Comparison of ENCODE assay signal across 13 mouse cellular contexts in the genomic region with DNA sequence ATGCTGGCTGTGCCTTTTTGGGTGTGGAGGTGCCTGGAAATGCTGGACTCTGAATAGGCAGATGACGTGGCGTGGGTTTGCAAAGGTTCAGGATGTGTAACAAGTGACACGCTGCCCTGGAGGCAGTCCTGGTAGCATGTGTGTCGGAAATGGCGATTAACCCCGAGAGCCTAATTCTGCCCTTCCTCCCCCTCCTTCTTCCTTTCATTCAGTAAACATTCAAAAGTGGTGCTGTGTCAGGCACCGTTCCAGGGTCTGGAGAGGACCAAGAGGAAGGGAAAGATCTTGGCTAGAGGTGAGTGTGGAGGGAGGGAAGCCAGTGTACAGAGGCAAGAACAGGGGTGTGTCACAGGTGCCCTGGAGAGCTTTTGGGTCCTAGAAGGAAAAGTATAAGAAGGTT.
A peak's percentile ranks its signal among the peaks of the same experiment; 100 is the strongest.
DNase-seq lines count a peak whose midpoint lies in the region; ATAC-seq and TF ChIP-seq lines count a peak whose summit lies in the region.
"Had no signal": no experiment of that assay in that cellular context is flagged by ENCODE, and none has a peak within 500 bp of the region (broad histone marks: within the 10 kb centered on the region; RNA-seq: fewer than 3 reads in every experiment).

No protein-coding gene starts in this region.

- ATAC-seq in embryonic facial prominence, embryonic 14.5 days (ENCODE audit: low read depth), result no peak
- no peak for ATAC-seq in forebrain, postnatal 0 days

- H3K36me3 ChIP-seq in embryonic facial prominence, embryonic 14.5 days (ENCODE audit: control insufficient read depth, insufficient read depth, low read length), result no peaks in the 10 kb centered on the region
- no peaks in the 10 kb centered on the region for H3K36me3 ChIP-seq in embryonic facial prominence, embryonic 10.5 days (replicated peaks)
- no peaks in the 10 kb centered on the region for H3K36me3 ChIP-seq in forebrain, postnatal 0 days (ENCODE audit: insufficient read depth)
- H3K36me3 ChIP-seq: limb, embryonic 13.5 days had no signal

- H3K9me3 ChIP-seq in embryonic facial prominence, embryonic 14.5 days (ENCODE audit: control insufficient read depth, low read length), result no peaks in the 10 kb centered on the region
- no peaks in the 10 kb centered on the region for H3K9me3 ChIP-seq in embryonic facial prominence, embryonic 10.5 days
- no peaks in the 10 kb centered on the region for H3K9me3 ChIP-seq in forebrain, postnatal 0 days (ENCODE audit: low read length)
- H3K9me3 ChIP-seq: limb, embryonic 13.5 days had no signal

- H3K27ac ChIP-seq in embryonic facial prominence, embryonic 14.5 days (replicated peaks; ENCODE audit: low read depth, low read length), result no peak overlapping the region
- no peak overlapping the region for H3K27ac ChIP-seq in embryonic facial prominence, embryonic 10.5 days (replicated peaks)
- no peak overlapping the region for H3K27ac ChIP-seq in forebrain, postnatal 0 days (ENCODE audit: low read depth, low read length)
- H3K27ac ChIP-seq: limb, embryonic 13.5 days had no signal

- WGBS in embryonic facial prominence, embryonic 14.5 days, result 31% methylated on average over 7 of the region's 7 CpGs
- 35% methylated on average over 7 of the region's 7 CpGs for WGBS in embryonic facial prominence, embryonic 10.5 days
- WGBS in forebrain, postnatal 0 days, result 52% methylated on average over 7 of the region's 7 CpGs

- H3K27me3 ChIP-seq in embryonic facial prominence, embryonic 14.5 days (replicated peaks; ENCODE audit: control insufficient read depth, insufficient read depth, low read length), result no peaks in the 10 kb centered on the region
- H3K27me3 ChIP-seq in embryonic facial prominence, embryonic 10.5 days (replicated peaks; ENCODE audit: low read depth, poor library complexity, severe bottlenecking), result peaks cover 24% of the 10 kb centered on the region
- H3K27me3 ChIP-seq in forebrain, postnatal 0 days (ENCODE audit: insufficient read depth, low read length), result no peaks in the 10 kb centered on the region
- H3K27me3 ChIP-seq: limb, embryonic 13.5 days had no signal

- peaks cover 8% of the 10 kb centered on the region for H3K4me1 ChIP-seq in embryonic facial prominence, embryonic 14.5 days (ENCODE audit: control insufficient read depth, insufficient read depth, low read length)
- H3K4me1 ChIP-seq in embryonic facial prominence, embryonic 10.5 days, result peaks cover 39% of the 10 kb centered on the region
- H3K4me1 ChIP-seq in forebrain, postnatal 0 days (ENCODE audit: insufficient read depth), result peaks cover 13% of the 10 kb centered on the region; the same call in 1 of the 2 replicates

- DNase-seq in embryonic facial prominence, embryonic 14.5 days (ENCODE audit: low spot score), result peak; percentile 27
- no peak for DNase-seq in embryonic facial prominence, embryonic 10.5 days (ENCODE audit: low spot score)
- peak; percentile 12 for DNase-seq in urinary bladder, postnatal 25 days (ENCODE audit: low spot score)
- DNase-seq in urinary bladder, adult 2 months (ENCODE audit: low spot score), result no peak
- peak; percentile 84 to 89 for DNase-seq in lung, adult 18-20 months
- peak; percentile 25 for DNase-seq in yolk sac, embryonic 10.5 days (ENCODE audit: low spot score)
- DNase-seq in right cerebral cortex, postnatal 36 days (ENCODE audit: low spot score in 2 of 2), result no peak
- no peak for DNase-seq in forebrain, postnatal 0 days
- DNase-seq: B cell, adult 2 months; cerebellum, adult 11-12 months; right cerebral cortex, postnatal 4 days had no signal

- H3K4me3 ChIP-seq in embryonic facial prominence, embryonic 14.5 days (ENCODE audit: low read depth, low read length), result no peak overlapping the region
- H3K4me3 ChIP-seq in embryonic facial prominence, embryonic 10.5 days, result no peak overlapping the region
- H3K4me3 ChIP-seq in forebrain, postnatal 0 days (ENCODE audit: low read depth, low read length), result no peak overlapping the region
- H3K4me3 ChIP-seq: limb, embryonic 13.5 days; myocyte had no signal

- no peak for TF ChIP-seq CTCF in forebrain, postnatal 0 days (IDR thresholded peaks at IDR 0.05; ENCODE audit: low read depth)

- no peak overlapping the region for H3K4me2 ChIP-seq in embryonic facial prominence, embryonic 14.5 days (ENCODE audit: low read depth, low read length)
- H3K4me2 ChIP-seq in forebrain, postnatal 0 days (ENCODE audit: low read depth), result no peak overlapping the region
- H3K4me2 ChIP-seq: limb, embryonic 13.5 days had no signal

- H3K9ac ChIP-seq in embryonic facial prominence, embryonic 14.5 days (ENCODE audit: low read depth, low read length), result no peak overlapping the region
- no peak overlapping the region for H3K9ac ChIP-seq in forebrain, postnatal 0 days
- H3K9ac ChIP-seq: limb, embryonic 13.5 days had no signal

Comparison
In these comparisons a context has a peak if more than half of its experiments do, and no peak if none do; other contexts are left out.
1. DNase-seq: peak in embryonic facial prominence, embryonic 14.5 days (single experiment), urinary bladder, postnatal 25 days (single experiment), lung, adult 18-20 months (2 of 2) and yolk sac, embryonic 10.5 days (single experiment); none in embryonic facial prominence, embryonic 10.5 days (single experiment), urinary bladder, adult 2 months (single experiment), right cerebral cortex, postnatal 36 days (0 of 2) and forebrain, postnatal 0 days (single experiment).